Mouse (Mus musculus): Measurements from ENCODE around the gene Ap3d1.

The Ap3d1 gene

DNA sequence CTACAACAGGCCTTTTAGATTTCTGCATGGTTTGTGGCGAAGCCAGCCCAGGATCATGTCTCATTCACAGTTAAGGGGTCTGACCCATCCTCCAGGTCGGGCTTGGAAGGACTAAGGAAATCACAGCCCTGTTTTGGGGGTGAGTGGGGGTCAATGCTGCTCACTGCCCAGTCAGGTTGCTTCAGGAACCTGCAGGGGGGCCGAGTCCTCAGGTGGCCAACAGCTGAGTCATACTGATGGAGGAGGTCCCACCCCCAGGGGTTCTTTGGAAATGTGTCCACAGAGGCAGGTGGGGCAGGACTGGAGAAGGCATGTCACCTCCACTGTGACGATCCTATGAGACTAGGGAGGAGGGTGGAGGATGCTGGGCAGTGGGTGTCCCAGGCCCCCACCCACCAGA, 76.6 kb downstream of the Ap3d1 start:
- no peak for DNase-seq

- DNase-seq, result no peak
Measured at GRCm38 (mm10) chr10:80665016-80665380, 77.1 kb downstream of the Ap3d1 start.

DNA sequence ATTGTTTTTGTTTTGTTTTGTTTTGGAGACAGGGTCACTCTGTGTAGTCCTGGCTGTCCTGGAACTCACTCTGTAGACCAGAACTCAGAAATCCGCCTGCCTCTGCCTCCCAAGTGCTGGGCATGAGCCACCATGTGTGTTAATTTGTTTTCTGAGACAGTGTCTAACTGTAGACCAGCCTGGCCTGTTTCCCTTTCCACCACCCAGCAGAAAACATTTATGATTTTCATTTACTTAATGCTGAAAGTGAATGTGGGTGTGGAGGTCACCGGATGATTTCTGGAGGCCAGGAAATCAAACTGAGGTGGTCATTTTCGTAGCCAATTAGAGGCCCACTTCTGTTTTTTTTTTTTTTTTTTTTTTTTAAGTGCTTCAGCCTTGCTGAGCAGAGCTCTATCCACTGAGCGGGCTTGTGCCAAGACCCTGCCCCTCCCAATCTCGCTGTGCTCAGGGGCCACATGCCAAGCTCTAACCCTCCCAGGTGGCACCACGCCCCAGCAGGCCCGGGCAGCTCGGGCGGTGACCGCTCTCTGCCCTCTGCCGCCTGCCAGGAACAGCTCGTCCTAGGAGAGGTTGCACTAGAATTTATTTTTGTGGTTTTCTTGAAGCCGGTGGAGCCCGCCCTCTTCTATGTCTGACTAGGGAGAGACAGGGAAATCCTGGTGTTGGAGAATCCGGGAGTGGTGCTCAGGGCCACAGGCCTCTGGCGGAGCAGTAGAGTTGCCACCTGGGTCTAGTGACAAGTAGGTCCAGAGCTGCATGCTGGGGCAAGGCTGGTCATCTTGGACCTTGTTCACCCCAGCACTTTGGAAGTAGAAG, 77.7 kb downstream of the Ap3d1 start:
- no peak for DNase-seq

- no peak for DNase-seq
Measured at GRCm38 (mm10) chr10:80663485-80664196, 78.4 kb downstream of the Ap3d1 start.

- DNase-seq, result peak; percentile 87
Measured at GRCm38 (mm10) chr10:80661149-80661548, 80.9 kb downstream of the Ap3d1 start.

DNA sequence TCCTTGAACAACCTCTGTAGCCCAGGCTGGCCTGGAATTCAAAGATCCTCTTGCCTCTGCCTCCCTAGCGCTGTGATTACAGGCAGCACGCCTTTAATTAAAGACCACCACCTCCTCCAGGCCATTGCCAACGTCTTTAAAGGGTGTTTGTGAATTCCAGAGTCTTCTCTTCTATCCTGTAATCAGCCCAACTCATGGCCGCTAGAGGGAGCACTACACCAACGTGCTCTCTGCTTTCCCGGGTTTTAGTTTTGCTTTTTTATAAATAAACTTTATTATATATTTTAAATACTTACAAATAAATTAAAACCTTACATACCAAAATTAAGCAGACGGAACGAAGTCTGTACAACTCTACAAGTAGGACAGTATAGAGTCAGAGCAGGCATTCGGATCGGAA, 82.9 kb downstream of the Ap3d1 start:
- peak; percentile 82 for DNase-seq

- DNase-seq, result peak; percentile 64
Measured at GRCm38 (mm10) chr10:80658841-80659202, 83.2 kb downstream of the Ap3d1 start.

DNA sequence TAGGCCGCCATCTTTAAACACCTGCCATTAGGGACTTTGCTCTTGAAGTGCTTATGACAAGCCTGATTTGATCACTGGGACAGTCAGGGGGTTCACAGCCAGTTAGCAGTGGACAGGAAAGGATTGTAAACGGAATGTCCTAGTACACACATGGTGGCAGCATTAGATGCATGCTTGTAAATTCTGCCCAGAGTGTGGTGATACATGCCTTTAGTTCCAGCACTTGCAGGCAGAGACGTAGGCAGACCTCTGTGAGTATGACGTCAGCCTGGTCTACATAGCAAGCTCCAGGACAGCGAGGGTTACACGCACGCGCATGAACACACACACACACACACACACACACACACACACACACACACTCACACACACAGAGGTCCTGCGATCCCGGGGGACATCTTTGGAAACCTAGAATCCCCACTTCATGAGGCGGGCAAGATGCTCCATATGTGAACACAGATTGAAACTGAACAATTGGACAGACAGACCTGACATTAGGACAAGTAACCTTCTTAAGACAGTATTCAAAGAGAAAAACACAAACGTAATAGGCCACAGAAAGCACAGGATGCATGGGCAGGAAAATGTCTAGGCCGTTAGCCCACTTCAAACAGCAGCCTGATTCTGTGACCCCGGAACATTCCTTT, 83.7 kb downstream of the Ap3d1 start:
- no peak for DNase-seq
